12 mouse cellular contexts compared by ENCODE assay signal in genomic region chrX:153932586-153932985, GRCm38 (mm10).
DNase-seq lines count a peak whose midpoint lies in the region; ATAC-seq and TF ChIP-seq lines count a peak whose summit lies in the region.
"Had no signal": no experiment of that assay in that cellular context is flagged by ENCODE, and none has a peak within 500 bp of the region (broad histone marks: within the 10 kb centered on the region; RNA-seq: fewer than 3 reads in every experiment).

No protein-coding gene starts in this region.

- no peaks in the 10 kb centered on the region for H3K36me3 ChIP-seq in hindbrain, postnatal 0 days (ENCODE audit: insufficient read depth, low read length)
- no peaks in the 10 kb centered on the region for H3K36me3 ChIP-seq in hindbrain, embryonic 14.5 days (replicated peaks; ENCODE audit: control insufficient read depth, insufficient read depth)
- H3K36me3 ChIP-seq: G1E; lung, embryonic 15.5 days had no signal

- peak; percentile 2 for DNase-seq in hindbrain, postnatal 0 days (ENCODE audit: low spot score)
- no peak for DNase-seq in hindbrain, embryonic 14.5 days (ENCODE audit: low spot score)
- peak; percentile 13 to 44 for DNase-seq in spleen, adult 18-20 months
- DNase-seq in spleen, adult 12 weeks (ENCODE audit: low spot score), result no peak
- peak; percentile 74 for DNase-seq in thymus, postnatal 4 days
- no peak for DNase-seq in c-Kit-positive CD71-positive TER-119-positive erythroid progenitor cells, embryonic 14.5 days (ENCODE audit: low spot score)
- DNase-seq in neural tube, embryonic 10.5 days (ENCODE audit: extremely low spot score, low spot score), result no peak
- DNase-seq: heart, postnatal 36 days; layer of hippocampus, postnatal 36 days had no signal

- H3K9ac ChIP-seq in hindbrain, postnatal 0 days (replicated peaks; ENCODE audit: low read length), result no peak overlapping the region
- no peak overlapping the region for H3K9ac ChIP-seq in hindbrain, embryonic 14.5 days
- H3K9ac ChIP-seq: lung, embryonic 15.5 days had no signal

- H3K27me3 ChIP-seq in hindbrain, postnatal 0 days (ENCODE audit: insufficient read depth, low read length), result no peaks in the 10 kb centered on the region
- no peaks in the 10 kb centered on the region for H3K27me3 ChIP-seq in hindbrain, embryonic 14.5 days (ENCODE audit: control insufficient read depth, insufficient read depth, low read length)
- H3K27me3 ChIP-seq: lung, embryonic 15.5 days had no signal

- H3K9me3 ChIP-seq in hindbrain, postnatal 0 days (ENCODE audit: low read length), result no peaks in the 10 kb centered on the region
- no peaks in the 10 kb centered on the region for H3K9me3 ChIP-seq in hindbrain, embryonic 14.5 days (ENCODE audit: control insufficient read depth, low read length)
- H3K9me3 ChIP-seq: G1E; lung, embryonic 15.5 days had no signal

- H3K4me2 ChIP-seq in hindbrain, postnatal 0 days (ENCODE audit: low read depth, low read length), result no peak overlapping the region
- no peak overlapping the region for H3K4me2 ChIP-seq in hindbrain, embryonic 14.5 days (replicated peaks)
- H3K4me2 ChIP-seq: lung, embryonic 15.5 days had no signal

- ATAC-seq in hindbrain, postnatal 0 days, result no peak
- no peak for ATAC-seq in hindbrain, embryonic 14.5 days (ENCODE audit: low FRiP score)
- 0 out of 2 replicates have a peak, but pooled peaks have one; percentile 47 for ATAC-seq in megakaryocyte-erythroid progenitor cell, adult 5-6 weeks (replicated peaks; ENCODE audit: low FRiP score, low TSS enrichment, poor library complexity, severe bottlenecking)

- peak; percentile 17; the same call in 1 of the 2 replicates for TF ChIP-seq CTCF in hindbrain, postnatal 0 days (IDR thresholded peaks at IDR 0.05; ENCODE audit: low read depth)

- H3K27ac ChIP-seq in hindbrain, postnatal 0 days, result no peak overlapping the region
- H3K27ac ChIP-seq in hindbrain, embryonic 14.5 days, result no peak overlapping the region
- H3K27ac ChIP-seq: lung, embryonic 15.5 days had no signal

- WGBS in hindbrain, postnatal 0 days, result 79% methylated on average over 2 of the region's 2 CpGs
- WGBS in hindbrain, embryonic 14.5 days, result 77% methylated on average over 2 of the region's 2 CpGs

- H3K4me1 ChIP-seq in hindbrain, postnatal 0 days (ENCODE audit: insufficient read depth, low read length), result no peaks in the 10 kb centered on the region
- H3K4me1 ChIP-seq in hindbrain, embryonic 14.5 days (replicated peaks; ENCODE audit: control insufficient read depth, insufficient read depth, low read length), result no peaks in the 10 kb centered on the region
- H3K4me1 ChIP-seq: lung, embryonic 15.5 days had no signal

- H3K4me3 ChIP-seq in hindbrain, postnatal 0 days (ENCODE audit: low read length), result no peak overlapping the region
- no peak overlapping the region for H3K4me3 ChIP-seq in hindbrain, embryonic 14.5 days (replicated peaks; ENCODE audit: low read length)
- H3K4me3 ChIP-seq: lung, embryonic 15.5 days had no signal

Comparison
In these comparisons a context has a peak if more than half of its experiments do, and no peak if none do; other contexts are left out.
1. DNase-seq: peak in hindbrain, postnatal 0 days (single experiment), spleen, adult 18-20 months (2 of 2) and thymus, postnatal 4 days (single experiment); none in hindbrain, embryonic 14.5 days (single experiment), spleen, adult 12 weeks (single experiment), c-Kit-positive CD71-positive TER-119-positive erythroid progenitor cells, embryonic 14.5 days (single experiment) and neural tube, embryonic 10.5 days (single experiment).